Mouse (Mus musculus) lung, embryonic 14.5 days (tissue): ENCODE data around the gene Thsd4. TPM values are rescaled to one million over a fixed set of nuclear protein-coding genes. Genes with fewer than 3 reads are reported as not detected.

ENCODE experiments used
- ATAC-seq: fragments of 200-750 bp; cut with Nextera tagmentation; 2 replicates; pipeline ENCODE4 v1.8.0; 2017; ENCODE audit warnings: mild to moderate bottlenecking, moderate TSS enrichment, moderate library complexity; ENCODE audit not compliant: insufficient read depth
- DNase-seq: peaks from one replicate; pipeline ENCODE4 v3.0.0-alpha.2; 2015
- H3K27ac ChIP-seq: fragments of 300-500 bp; sonication (generic); 2 replicates; pipeline ENCODE4 v1.5.1; 2014; ENCODE audit warnings: low read depth, mild to moderate bottlenecking, moderate library complexity
- H3K27me3 ChIP-seq: fragments of 300-500 bp; sonication (generic); 2 replicates; pipeline ENCODE4 v1.6.1; 2014; ENCODE audit warnings: low read length, control low read depth; ENCODE audit not compliant: insufficient read depth
- H3K36me3 ChIP-seq: fragments of 300-500 bp; sonication (generic); 2 replicates; pipeline ENCODE4 v1.6.1; 2014; ENCODE audit warnings: control low read depth; ENCODE audit not compliant: insufficient read depth
- H3K4me1 ChIP-seq: fragments of 300-500 bp; sonication (generic); 2 replicates; pipeline ENCODE4 v1.6.1; 2014; ENCODE audit warnings: antibody characterized with exemption, control low read depth; ENCODE audit not compliant: insufficient read depth
- H3K4me2 ChIP-seq: fragments of 300-500 bp; sonication (generic); 2 replicates; pipeline ENCODE4 v1.6.1; 2014; ENCODE audit warnings: mild to moderate bottlenecking
- H3K4me3 ChIP-seq: fragments of 300-500 bp; sonication (generic); 2 replicates; pipeline ENCODE4 v1.5.1; 2014; ENCODE audit warnings: low read depth, low read length
- H3K9ac ChIP-seq: fragments of 300-500 bp; sonication (generic); 2 replicates; pipeline ENCODE4 v1.6.1; 2014
- H3K9me3 ChIP-seq: fragments of 300-500 bp; sonication (generic); 2 replicates; pipeline ENCODE4 v1.6.1; 2016; ENCODE audit warnings: low read depth, low read length, control low read depth
- CTCF ChIP-seq: IDR thresholded peaks from 2 replicates; pipeline ENCODE4 v1.5.1; 2016; ENCODE audit warnings: antibody characterized with exemption, low read depth
- WGBS: fragments of 180-500 bp; shearing (Covaris S2); extraction: QIAGEN DNeasy Blood & Tissue Kit; methylation state at CpG from one replicate; pipeline ENCODE4 v1.1.7; 2014; 5-methylcytosine and 5-hydroxymethylcytosine counted together
- polyA plus RNA-seq: library from polyadenylated mRNA; unstranded; fragments of >200 nt; fragmentation: Nextera tagmentation; extraction: Ambion mirVana; gene quantifications from 2 replicates; pipeline ENCODE4 v1.2.1, GENCODE M21; 2014

Thsd4 gene
- polyA plus RNA-seq, 1 experiment from 2014 or later = 18.5 TPM

DNA sequence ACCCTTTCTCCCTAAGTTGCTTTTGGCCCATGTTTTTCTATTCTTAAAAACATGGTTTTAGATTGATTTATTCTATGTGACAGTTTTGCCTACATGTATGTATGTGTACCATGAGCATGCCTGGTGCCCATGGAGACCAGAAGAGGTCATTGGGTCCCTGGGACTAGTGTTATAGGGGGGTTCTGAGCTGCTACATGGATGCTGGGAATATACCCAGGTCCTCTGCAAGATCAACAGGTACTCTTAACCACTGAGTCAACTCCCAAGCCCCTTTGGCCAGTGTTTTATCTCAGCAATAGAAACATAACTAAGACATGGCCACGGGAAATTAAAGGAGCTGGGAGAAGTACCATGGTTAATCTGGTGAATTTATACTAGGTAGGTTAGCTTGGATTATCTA, 371.3 kb downstream of the Thsd4 start:
- no peaks in the 10 kb centered on the region for H3K9me3 ChIP-seq
- H3K4me1 ChIP-seq = no peaks in the 10 kb centered on the region
- WGBS = 70% methylated on average over 1 of the region's 1 CpGs
- no peak for TF ChIP-seq CTCF
- H3K36me3 ChIP-seq = no peaks in the 10 kb centered on the region
- H3K27me3 ChIP-seq = no peaks in the 10 kb centered on the region
- no peak overlapping the region for H3K27ac ChIP-seq
- ATAC-seq = no peak
- no peak overlapping the region for H3K4me3 ChIP-seq
- DNase-seq = no peak
- no peak overlapping the region for H3K4me2 ChIP-seq
- H3K9ac ChIP-seq = no peak overlapping the region

DNA sequence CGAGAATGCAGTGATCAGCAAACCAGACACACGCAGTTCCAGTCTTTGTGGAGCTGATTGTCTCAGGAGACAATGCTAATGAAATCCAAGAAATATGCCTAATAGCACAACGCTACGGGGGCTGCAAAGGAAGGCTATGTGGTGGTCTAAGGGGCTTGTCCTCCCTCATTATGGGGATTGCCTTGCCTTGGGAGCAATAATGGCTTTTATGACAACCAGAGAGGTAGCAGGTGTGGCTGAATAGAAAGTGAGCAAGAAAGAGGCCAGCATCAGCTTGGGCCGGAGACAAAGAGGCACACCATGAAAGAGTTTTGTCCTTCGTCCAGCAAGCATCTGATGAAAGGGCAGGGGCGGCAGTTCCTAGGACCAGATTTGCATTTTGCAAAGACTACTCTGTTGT, 372.9 kb downstream of the Thsd4 start:
- H3K4me1 ChIP-seq = no peaks in the 10 kb centered on the region
- H3K9ac ChIP-seq = no peak overlapping the region
- no peak for DNase-seq
- H3K36me3 ChIP-seq = no peaks in the 10 kb centered on the region
- H3K27me3 ChIP-seq = no peaks in the 10 kb centered on the region
- WGBS = 83% methylated on average over 7 of the region's 7 CpGs
- H3K4me2 ChIP-seq = no peak overlapping the region
- no peak overlapping the region for H3K27ac ChIP-seq
- H3K4me3 ChIP-seq = no peak overlapping the region
- H3K9me3 ChIP-seq = no peaks in the 10 kb centered on the region
- no peak for TF ChIP-seq CTCF
- no peak for ATAC-seq

DNA sequence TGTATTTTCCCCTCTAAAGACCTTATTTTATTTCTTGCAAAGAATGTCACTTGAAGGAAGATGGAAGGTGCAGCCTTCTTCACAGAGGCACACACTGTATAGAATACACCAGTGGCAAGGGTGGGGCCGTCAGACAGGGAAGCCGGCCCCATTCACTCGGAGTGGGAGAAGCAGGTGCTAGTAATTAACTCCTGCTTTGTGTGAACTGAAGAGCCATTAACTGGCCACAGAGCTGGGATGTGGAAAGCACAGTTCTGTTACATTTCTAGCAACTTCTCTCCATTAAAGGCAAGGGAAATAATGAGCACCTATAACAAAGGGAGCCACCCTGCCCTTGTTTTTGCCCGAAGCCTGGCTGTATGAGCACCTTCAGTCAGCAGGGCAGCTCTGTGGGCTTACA, 374.4 kb downstream of the Thsd4 start:
- H3K4me3 ChIP-seq = no peak overlapping the region
- H3K4me1 ChIP-seq = no peaks in the 10 kb centered on the region
- no peaks in the 10 kb centered on the region for H3K27me3 ChIP-seq
- no peak for TF ChIP-seq CTCF
- ATAC-seq (no peak), DNase-seq (no peak)
- 73% methylated on average over 4 of the region's 4 CpGs for WGBS
- H3K27ac ChIP-seq = no peak overlapping the region
- H3K9me3 ChIP-seq = no peaks in the 10 kb centered on the region
- H3K4me2 ChIP-seq = no peak overlapping the region
- no peaks in the 10 kb centered on the region for H3K36me3 ChIP-seq
- no peak overlapping the region for H3K9ac ChIP-seq

DNA sequence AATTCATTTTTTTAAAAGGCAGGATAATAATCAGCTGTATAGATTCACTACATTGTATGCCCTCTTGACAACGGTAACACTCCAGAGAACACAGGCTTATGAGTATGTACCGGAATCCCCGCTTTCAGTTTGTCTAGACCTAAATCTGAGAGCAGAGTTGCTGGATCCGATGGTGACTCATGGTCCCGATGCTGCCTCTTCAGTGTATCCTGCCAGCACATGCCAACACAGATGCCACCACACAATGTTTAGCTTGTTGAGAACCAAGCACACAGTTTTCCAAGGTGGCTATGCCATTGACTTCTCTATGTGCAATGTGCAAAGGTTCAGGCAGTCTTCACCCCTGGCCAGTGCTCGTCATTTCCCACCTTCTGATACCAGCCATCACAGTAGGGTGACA, 378.0 kb downstream of the Thsd4 start:
- Histone ChIP-seq H3K4me1 (peaks cover 7% of the 10 kb centered on the region; the same call in 1 of the 2 replicates), H3K27me3 (no peaks in the 10 kb centered on the region), H3K36me3 (no peaks in the 10 kb centered on the region), H3K9ac (no peak overlapping the region), H3K27ac (no peak overlapping the region), H3K4me2 (no peak overlapping the region), H3K4me3 (no peak overlapping the region), H3K9me3 (no peaks in the 10 kb centered on the region)
- TF ChIP-seq CTCF = no peak
- 96% methylated on average over 6 of the region's 6 CpGs for WGBS
- no peak for ATAC-seq
- no peak for DNase-seq

DNA sequence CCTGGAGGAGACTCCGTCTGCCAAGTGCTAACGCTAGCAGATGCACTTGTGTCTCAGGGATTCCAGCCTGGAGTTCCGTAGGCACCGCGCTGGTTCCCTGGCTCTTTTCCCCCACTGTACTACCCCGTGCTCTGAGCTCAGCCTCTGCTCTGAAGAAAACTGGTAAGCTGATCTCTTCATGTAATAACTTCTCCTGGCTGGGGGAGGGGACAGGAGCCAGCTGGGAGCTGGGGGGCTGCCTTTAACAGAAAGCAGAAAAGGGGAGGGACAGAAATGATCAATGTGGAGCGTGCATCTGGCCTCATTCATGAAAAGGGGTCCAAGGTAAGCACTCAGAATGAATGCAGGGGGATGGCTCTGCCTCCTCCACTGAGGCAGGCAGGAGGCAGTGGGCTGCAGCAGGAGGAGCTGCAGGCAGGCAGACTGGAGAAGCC, 380.7 kb downstream of the Thsd4 start:
- no peaks in the 10 kb centered on the region for H3K27me3 ChIP-seq
- peaks cover 7% of the 10 kb centered on the region; the same call in 1 of the 2 replicates for H3K4me1 ChIP-seq
- WGBS = 15% methylated on average over 7 of the region's 7 CpGs
- H3K9me3 ChIP-seq = no peaks in the 10 kb centered on the region
- H3K4me3 ChIP-seq = peak overlapping the region; percentile 21; the same call in 1 of the 2 replicates
- no peak for DNase-seq
- ATAC-seq = no peak; the same call in 1 of the 2 replicates
- TF ChIP-seq CTCF = no peak
- no peaks in the 10 kb centered on the region for H3K36me3 ChIP-seq
- peak overlapping the region; percentile 38; the same call in 1 of the 2 replicates for H3K4me2 ChIP-seq
- H3K27ac ChIP-seq = no peak overlapping the region
- peak overlapping the region; percentile 18; the same call in 1 of the 2 replicates for H3K9ac ChIP-seq

DNA sequence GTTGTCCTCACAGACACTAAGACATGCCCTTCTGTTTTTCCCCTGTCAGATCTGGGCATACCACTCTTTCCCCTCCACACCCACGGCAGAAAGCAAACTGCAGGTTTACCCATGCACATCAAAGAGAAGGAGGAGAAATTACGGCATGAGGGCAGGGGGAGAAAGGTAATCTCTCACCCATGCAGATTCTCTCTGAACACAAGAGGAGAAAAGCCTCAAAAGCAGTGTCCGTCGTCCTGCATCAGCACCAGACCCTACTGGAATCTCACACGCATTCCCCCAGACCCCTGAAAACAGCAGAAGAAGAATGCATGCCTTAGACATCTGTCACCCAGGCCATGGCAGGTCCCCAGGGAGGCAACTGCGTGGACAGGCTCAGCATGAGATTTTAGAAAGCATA, 381.4 kb downstream of the Thsd4 start:
- Histone ChIP-seq H3K27ac (peak overlapping the region; percentile 43; the same call in 1 of the 2 replicates), H3K4me2 (peak overlapping the region; percentile 38; the same call in 1 of the 2 replicates)

DNA sequence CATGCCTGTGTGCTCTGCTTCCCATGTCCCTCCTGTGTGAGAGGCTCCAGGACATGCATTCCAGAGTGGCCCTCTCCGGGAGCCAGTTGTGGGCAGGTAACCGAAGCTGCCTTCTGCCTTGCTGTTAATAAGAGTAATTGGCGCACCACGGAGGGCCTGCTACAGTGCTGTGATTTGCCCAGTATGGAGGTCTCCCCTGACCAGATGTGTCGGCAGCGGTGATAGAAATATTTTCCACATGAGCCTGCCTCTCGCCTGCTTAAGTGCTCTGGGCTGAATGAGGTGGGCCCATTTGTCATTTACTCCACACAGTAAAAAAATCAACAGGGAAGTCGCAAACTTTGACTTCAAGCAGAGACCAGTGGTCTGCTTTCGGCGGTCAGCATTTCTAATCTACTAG, 382.4 kb downstream of the Thsd4 start:
- no peak overlapping the region for H3K27ac ChIP-seq
- H3K4me1 ChIP-seq = peaks cover 7% of the 10 kb centered on the region; the same call in 1 of the 2 replicates
- H3K36me3 ChIP-seq = no peaks in the 10 kb centered on the region
- peak overlapping the region; percentile 38 for H3K4me2 ChIP-seq
- H3K9me3 ChIP-seq = no peaks in the 10 kb centered on the region
- TF ChIP-seq CTCF = no peak
- ATAC-seq (0 out of 2 replicates have a peak, but pooled peaks have one; percentile 8), DNase-seq (no peak)
- H3K9ac ChIP-seq = peak overlapping the region; percentile 36; the same call in 1 of the 2 replicates
- 44% methylated on average over 10 of the region's 10 CpGs for WGBS
- H3K4me3 ChIP-seq = peak overlapping the region; percentile 21
- H3K27me3 ChIP-seq = no peaks in the 10 kb centered on the region

More for the DNA sequence above, 381.4 kb downstream of the Thsd4 start:
- DNase-seq = no peak
- Histone ChIP-seq H3K9ac (peak overlapping the region; percentile 36), H3K9me3 (no peaks in the 10 kb centered on the region), H3K36me3 (no peaks in the 10 kb centered on the region), H3K4me1 (peaks cover 7% of the 10 kb centered on the region; the same call in 1 of the 2 replicates), H3K27me3 (no peaks in the 10 kb centered on the region), H3K4me3 (peak overlapping the region; percentile 21)
- ATAC-seq = no peak
- no peak for TF ChIP-seq CTCF
- 28% methylated on average over 6 of the region's 6 CpGs for WGBS
